Comparison of ENCODE assay signal across 8 mouse cellular contexts in the genomic region with DNA sequence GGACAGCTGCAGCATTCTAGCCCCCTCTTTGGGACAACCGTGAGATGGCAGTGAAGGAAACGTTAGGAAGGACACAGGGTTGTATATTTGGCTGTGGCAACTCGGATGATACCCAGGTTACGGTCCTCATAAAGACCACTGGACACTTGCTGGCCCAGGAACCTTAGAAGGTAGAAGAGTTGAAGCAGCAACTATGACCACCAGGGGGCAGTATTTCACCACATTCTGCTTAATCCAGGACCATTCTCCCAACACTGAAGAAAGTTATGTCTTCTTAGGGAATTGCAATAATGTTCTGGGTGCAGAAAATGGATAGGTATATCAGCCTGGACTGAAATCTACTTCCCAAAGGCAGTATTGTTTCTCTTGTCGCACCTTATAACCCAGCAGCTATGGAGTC.
DNase-seq lines count a peak whose midpoint lies in the region; ATAC-seq and TF ChIP-seq lines count a peak whose summit lies in the region.

No protein-coding gene starts in this region.

- H3K27me3 ChIP-seq in lung, embryonic 14.5 days (ENCODE audit: insufficient read depth, low read length): 0 out of 2 replicates have a peak, but pooled peaks cover 6% of the 10 kb centered on the region

- no peak for ATAC-seq in lung, embryonic 14.5 days (ENCODE audit: insufficient read depth)

- 24% methylated on average over 5 of the region's 5 CpGs for WGBS in lung, embryonic 14.5 days

- no peaks in the 10 kb centered on the region for H3K36me3 ChIP-seq in lung, embryonic 14.5 days (ENCODE audit: insufficient read depth)

- DNase-seq in CD4-positive helper T cell, adult 2 months (ENCODE audit: low read depth, low spot score): peak; percentile 62
- peak; percentile 49 for DNase-seq in T-cell, adult 2 months (ENCODE audit: low spot score)
- DNase-seq in cerebellum, postnatal 25 days: peak; percentile 67 to 87
- peak; percentile 55 for DNase-seq in heart, adult 8-10 months (ENCODE audit: low spot score)
- DNase-seq in kidney, postnatal 4 days: peak; percentile 78 to 83
- peak; percentile 92 for DNase-seq in lung, embryonic 14.5 days
- DNase-seq in right cerebral cortex, adult 18-20 months: peak; percentile 65
- DNase-seq in urinary bladder, postnatal 36 days (ENCODE audit: low spot score in 2 of 2): peak; percentile 44 to 47

- peaks cover 4% of the 10 kb centered on the region; the same call in 1 of the 2 replicates for H3K4me1 ChIP-seq in lung, embryonic 14.5 days (ENCODE audit: insufficient read depth)

- TF ChIP-seq CTCF in lung, embryonic 14.5 days (IDR thresholded peaks at IDR 0.05; ENCODE audit: low read depth): peak; percentile 83

- H3K4me2 ChIP-seq in lung, embryonic 14.5 days: no peak overlapping the region

- no peaks in the 10 kb centered on the region for H3K9me3 ChIP-seq in lung, embryonic 14.5 days (ENCODE audit: low read depth, low read length)

- H3K9ac ChIP-seq in lung, embryonic 14.5 days: no peak overlapping the region

- no peak overlapping the region for H3K4me3 ChIP-seq in lung, embryonic 14.5 days (ENCODE audit: low read depth, low read length)

- no peak overlapping the region for H3K27ac ChIP-seq in lung, embryonic 14.5 days (ENCODE audit: low read depth)
